Mouse (Mus musculus): Measurements from ENCODE around the gene Nod1. TPM values are rescaled to one million over a fixed set of nuclear protein-coding genes. Genes with fewer than 3 reads are reported as not detected.

Gene Nod1
- 3.6 TPM for polyA plus RNA-seq (2015; fragmentation: Illumina TruSeq; extraction: RNeasy Lipid Tissue Mini Kit (QIAGEN cat#74804); ENCODE audit: low read depth, low replicate concordance)

GRCm38 (mm10) chr6:54972111-54972928 is at the start of gene Nod1:
Gene Nod1, minus strand, starts transcription at chr6:54972612.

GRCm38 (mm10) chr6:54992734-54993260 is 20.4 kb upstream of the Nod1 start, which contains the start of gene Ggct:
Gene Ggct, minus strand, starts transcription at chr6:54992950.

Other genes with a start within 250 kb of the Nod1 start
- gene Znrf2, start 155.7 kb downstream of the Nod1 start, polyA plus RNA-seq (2015; fragmentation: Illumina TruSeq; extraction: RNeasy Lipid Tissue Mini Kit (QIAGEN cat#74804); ENCODE audit: low read depth, low replicate concordance): 9.4 TPM
- 38.6 TPM for gene Ggct, start 20.3 kb upstream of the Nod1 start, polyA plus RNA-seq (2015; fragmentation: Illumina TruSeq; extraction: RNeasy Lipid Tissue Mini Kit (QIAGEN cat#74804); ENCODE audit: low read depth, low replicate concordance)
- gene Gars, start 65.4 kb upstream of the Nod1 start, polyA plus RNA-seq (2015; fragmentation: Illumina TruSeq; extraction: RNeasy Lipid Tissue Mini Kit (QIAGEN cat#74804); ENCODE audit: low read depth, low replicate concordance): 132 TPM
- gene Crhr2, start 160.4 kb upstream of the Nod1 start, polyA plus RNA-seq (2015; fragmentation: Illumina TruSeq; extraction: RNeasy Lipid Tissue Mini Kit (QIAGEN cat#74804); ENCODE audit: low read depth, low replicate concordance): 2.1 TPM
- gene Inmt, start 202.4 kb upstream of the Nod1 start, polyA plus RNA-seq (2015; fragmentation: Illumina TruSeq; extraction: RNeasy Lipid Tissue Mini Kit (QIAGEN cat#74804); ENCODE audit: low read depth, low replicate concordance): 2.8 TPM
- gene Mindy4, start 230.8 kb upstream of the Nod1 start, polyA plus RNA-seq (2015; fragmentation: Illumina TruSeq; extraction: RNeasy Lipid Tissue Mini Kit (QIAGEN cat#74804); ENCODE audit: low read depth, low replicate concordance): 11.1 TPM